Mouse (Mus musculus): Measurements from ENCODE around the gene Gm17304. TPM values are rescaled to one million over a fixed set of nuclear protein-coding genes. Genes with fewer than 3 reads are reported as not detected.

Gm17304 gene
- polyA plus RNA-seq, 1 experiment from 2014 or later: not detected

- Histone ChIP-seq H3K27ac (ENCODE audit: low read length) (no peak overlapping the region), H3K9ac (ENCODE audit: low read depth, low read length) (no peak overlapping the region), H3K4me1 (ENCODE audit: control insufficient read depth, insufficient read depth, low read length) (no peaks in the 10 kb centered on the region), H3K4me3 (ENCODE audit: low read depth, low read length) (no peak overlapping the region), H3K36me3 (ENCODE audit: control insufficient read depth, insufficient read depth, low read length) (no peaks in the 10 kb centered on the region), H3K27me3 (ENCODE audit: control insufficient read depth, insufficient read depth, low read depth, low read length) (no peaks in the 10 kb centered on the region), H3K4me2 (ENCODE audit: low read length) (no peak overlapping the region), H3K9me3 (replicated peaks; ENCODE audit: control insufficient read depth, low read length, poor library complexity, severe bottlenecking) (no peaks in the 10 kb centered on the region)
- no peak for ATAC-seq
- WGBS: 85% methylated on average over 5 of the region's 5 CpGs
Measured at GRCm38 (mm10) chr5:106607081-106607480, 1.8 kb upstream of the Gm17304 start.

- Histone ChIP-seq H3K4me2 (ENCODE audit: low read length) (no peak overlapping the region), H3K27me3 (ENCODE audit: control insufficient read depth, insufficient read depth, low read depth, low read length) (no peaks in the 10 kb centered on the region), H3K36me3 (ENCODE audit: control insufficient read depth, insufficient read depth, low read length) (peaks cover 2% of the 10 kb centered on the region; the same call in 1 of the 2 replicates), H3K4me3 (ENCODE audit: low read depth, low read length) (no peak overlapping the region), H3K27ac (ENCODE audit: low read length) (no peak overlapping the region), H3K9me3 (replicated peaks; ENCODE audit: control insufficient read depth, low read length, poor library complexity, severe bottlenecking) (no peaks in the 10 kb centered on the region), H3K9ac (ENCODE audit: low read depth, low read length) (no peak overlapping the region), H3K4me1 (ENCODE audit: control insufficient read depth, insufficient read depth, low read length) (no peaks in the 10 kb centered on the region)
- ATAC-seq: no peak
- WGBS: 95% methylated on average over 2 of the region's 2 CpGs
Measured at GRCm38 (mm10) chr5:106612151-106612550, 3.3 kb downstream of the Gm17304 start.

GRCm38 (mm10) chr5:106614570-106614969 is 5.7 kb downstream of the Gm17304 start:
- H3K9me3 ChIP-seq (replicated peaks; ENCODE audit: control insufficient read depth, low read length, poor library complexity, severe bottlenecking): no peaks in the 10 kb centered on the region
- H3K27me3 ChIP-seq (ENCODE audit: control insufficient read depth, insufficient read depth, low read depth, low read length): no peaks in the 10 kb centered on the region
- no peak overlapping the region for H3K4me3 ChIP-seq (ENCODE audit: low read depth, low read length)
- H3K4me2 ChIP-seq (ENCODE audit: low read length): no peak overlapping the region
- H3K9ac ChIP-seq (ENCODE audit: low read depth, low read length): no peak overlapping the region
- WGBS: 87% methylated on average over 7 of the region's 7 CpGs
- peaks cover 2% of the 10 kb centered on the region; the same call in 1 of the 2 replicates for H3K36me3 ChIP-seq (ENCODE audit: control insufficient read depth, insufficient read depth, low read length)
- no peaks in the 10 kb centered on the region for H3K4me1 ChIP-seq (ENCODE audit: control insufficient read depth, insufficient read depth, low read length)
- no peak for ATAC-seq
- H3K27ac ChIP-seq (ENCODE audit: low read length): no peak overlapping the region

- H3K27ac ChIP-seq (ENCODE audit: low read length): no peak overlapping the region
- no peak overlapping the region for H3K4me2 ChIP-seq (ENCODE audit: low read length)
- H3K9ac ChIP-seq (ENCODE audit: low read depth, low read length): no peak overlapping the region
- peaks cover 2% of the 10 kb centered on the region; the same call in 1 of the 2 replicates for H3K36me3 ChIP-seq (ENCODE audit: control insufficient read depth, insufficient read depth, low read length)
- no peaks in the 10 kb centered on the region for H3K4me1 ChIP-seq (ENCODE audit: control insufficient read depth, insufficient read depth, low read length)
- 93% methylated on average over 2 of the region's 2 CpGs for WGBS
- ATAC-seq: no peak
- no peaks in the 10 kb centered on the region for H3K9me3 ChIP-seq (replicated peaks; ENCODE audit: control insufficient read depth, low read length, poor library complexity, severe bottlenecking)
- no peaks in the 10 kb centered on the region for H3K27me3 ChIP-seq (ENCODE audit: control insufficient read depth, insufficient read depth, low read depth, low read length)
- H3K4me3 ChIP-seq (ENCODE audit: low read depth, low read length): no peak overlapping the region
Measured at GRCm38 (mm10) chr5:106615006-106615405, 6.1 kb downstream of the Gm17304 start.

- H3K4me3 ChIP-seq (ENCODE audit: low read depth, low read length): no peak overlapping the region
- H3K9ac ChIP-seq (ENCODE audit: low read depth, low read length): no peak overlapping the region
- no peak overlapping the region for H3K27ac ChIP-seq (ENCODE audit: low read length)
- no peak for ATAC-seq
- peaks cover 2% of the 10 kb centered on the region; the same call in 1 of the 2 replicates for H3K36me3 ChIP-seq (ENCODE audit: control insufficient read depth, insufficient read depth, low read length)
- no peak overlapping the region for H3K4me2 ChIP-seq (ENCODE audit: low read length)
- WGBS: 92% methylated on average over 6 of the region's 6 CpGs
- no peaks in the 10 kb centered on the region for H3K9me3 ChIP-seq (replicated peaks; ENCODE audit: control insufficient read depth, low read length, poor library complexity, severe bottlenecking)
- H3K27me3 ChIP-seq (ENCODE audit: control insufficient read depth, insufficient read depth, low read depth, low read length): no peaks in the 10 kb centered on the region
- H3K4me1 ChIP-seq (ENCODE audit: control insufficient read depth, insufficient read depth, low read length): no peaks in the 10 kb centered on the region
Measured at GRCm38 (mm10) chr5:106620446-106620845, 11.5 kb downstream of the Gm17304 start.

- H3K4me2 ChIP-seq (ENCODE audit: low read length): no peak overlapping the region
- 89% methylated on average over 5 of the region's 5 CpGs for WGBS
- no peaks in the 10 kb centered on the region for H3K4me1 ChIP-seq (ENCODE audit: control insufficient read depth, insufficient read depth, low read length)
- no peak overlapping the region for H3K4me3 ChIP-seq (ENCODE audit: low read depth, low read length)
- no peaks in the 10 kb centered on the region for H3K36me3 ChIP-seq (ENCODE audit: control insufficient read depth, insufficient read depth, low read length)
- H3K27me3 ChIP-seq (ENCODE audit: control insufficient read depth, insufficient read depth, low read depth, low read length): no peaks in the 10 kb centered on the region
- no peak overlapping the region for H3K9ac ChIP-seq (ENCODE audit: low read depth, low read length)
- no peak overlapping the region for H3K27ac ChIP-seq (ENCODE audit: low read length)
- ATAC-seq: no peak
- no peaks in the 10 kb centered on the region for H3K9me3 ChIP-seq (replicated peaks; ENCODE audit: control insufficient read depth, low read length, poor library complexity, severe bottlenecking)
Measured at GRCm38 (mm10) chr5:106622193-106622592, 13.3 kb downstream of the Gm17304 start.

- no peaks in the 10 kb centered on the region for H3K27me3 ChIP-seq (ENCODE audit: control insufficient read depth, insufficient read depth, low read depth, low read length)
- H3K9ac ChIP-seq (ENCODE audit: low read depth, low read length): no peak overlapping the region
- WGBS: 91% methylated on average over 4 of the region's 4 CpGs
- ATAC-seq: no peak
- no peak overlapping the region for H3K4me2 ChIP-seq (ENCODE audit: low read length)
- no peaks in the 10 kb centered on the region for H3K36me3 ChIP-seq (ENCODE audit: control insufficient read depth, insufficient read depth, low read length)
- H3K27ac ChIP-seq (ENCODE audit: low read length): no peak overlapping the region
- no peak overlapping the region for H3K4me3 ChIP-seq (ENCODE audit: low read depth, low read length)
- no peaks in the 10 kb centered on the region for H3K9me3 ChIP-seq (replicated peaks; ENCODE audit: control insufficient read depth, low read length, poor library complexity, severe bottlenecking)
- H3K4me1 ChIP-seq (ENCODE audit: control insufficient read depth, insufficient read depth, low read length): no peaks in the 10 kb centered on the region
Measured at GRCm38 (mm10) chr5:106623337-106623736, 14.4 kb downstream of the Gm17304 start.

- H3K4me2 ChIP-seq (ENCODE audit: low read length): no peak overlapping the region
- no peak for ATAC-seq
- no peaks in the 10 kb centered on the region for H3K36me3 ChIP-seq (ENCODE audit: control insufficient read depth, insufficient read depth, low read length)
- no peak overlapping the region for H3K9ac ChIP-seq (ENCODE audit: low read depth, low read length)
- 79% methylated on average over 8 of the region's 8 CpGs for WGBS
- H3K4me3 ChIP-seq (ENCODE audit: low read depth, low read length): no peak overlapping the region
- no peak overlapping the region for H3K27ac ChIP-seq (ENCODE audit: low read length)
- H3K27me3 ChIP-seq (ENCODE audit: control insufficient read depth, insufficient read depth, low read depth, low read length): no peaks in the 10 kb centered on the region
- H3K9me3 ChIP-seq (replicated peaks; ENCODE audit: control insufficient read depth, low read length, poor library complexity, severe bottlenecking): no peaks in the 10 kb centered on the region
- peaks cover 7% of the 10 kb centered on the region; the same call in 1 of the 2 replicates for H3K4me1 ChIP-seq (ENCODE audit: control insufficient read depth, insufficient read depth, low read length)
Measured at GRCm38 (mm10) chr5:106628369-106629149, 19.7 kb downstream of the Gm17304 start.

GRCm38 (mm10) chr5:106636423-106636946 is 27.6 kb downstream of the Gm17304 start:
- Histone ChIP-seq H3K4me2 (ENCODE audit: low read length) (no peak overlapping the region), H3K9ac (ENCODE audit: low read depth, low read length) (no peak overlapping the region), H3K9me3 (replicated peaks; ENCODE audit: control insufficient read depth, low read length, poor library complexity, severe bottlenecking) (no peaks in the 10 kb centered on the region), H3K27me3 (ENCODE audit: control insufficient read depth, insufficient read depth, low read depth, low read length) (no peaks in the 10 kb centered on the region), H3K27ac (ENCODE audit: low read length) (no peak overlapping the region), H3K36me3 (ENCODE audit: control insufficient read depth, insufficient read depth, low read length) (peaks cover 30% of the 10 kb centered on the region), H3K4me1 (ENCODE audit: control insufficient read depth, insufficient read depth, low read length) (peaks cover 4% of the 10 kb centered on the region; the same call in 1 of the 2 replicates), H3K4me3 (ENCODE audit: low read depth, low read length) (no peak overlapping the region)
- ATAC-seq: no peak
- WGBS: 86% methylated on average over 13 of the region's 13 CpGs
